Mouse (Mus musculus): ENCODE results near the gene Flvcr1. TPM values are rescaled to one million over a fixed set of nuclear protein-coding genes. Genes with fewer than 3 reads are reported as not detected.
"Not testable (repeated sequence)": the region's sequence is repeated elsewhere in the genome, so short reads cannot be mapped to it uniquely, and the experiment has no call there.

Flvcr1 gene
- polyA plus RNA-seq, 1 experiment from 2014 or later = 12.3 TPM

- no peaks in the 10 kb centered on the region for H3K4me1 ChIP-seq (ENCODE audit: control insufficient read depth, insufficient read depth, low read length)
- H3K9me3 ChIP-seq (ENCODE audit: control insufficient read depth, low read length) = no peaks in the 10 kb centered on the region
- no peaks in the 10 kb centered on the region for H3K27me3 ChIP-seq (ENCODE audit: control insufficient read depth, insufficient read depth, low read length)
- H3K27ac ChIP-seq (ENCODE audit: low read depth, low read length) = no peak overlapping the region
- ATAC-seq (ENCODE audit: low read depth) = no peak
- WGBS = 66% methylated on average over 7 of the region's 7 CpGs
- no peaks in the 10 kb centered on the region for H3K36me3 ChIP-seq (ENCODE audit: control insufficient read depth, insufficient read depth, low read length)
- no peak overlapping the region for H3K4me2 ChIP-seq (ENCODE audit: low read depth, low read length)
- no peak overlapping the region for H3K4me3 ChIP-seq (ENCODE audit: low read depth, low read length)
- no peak overlapping the region for H3K9ac ChIP-seq (replicated peaks; ENCODE audit: low read depth, low read length)
Measured at GRCm38 (mm10) chr1:191046231-191046824, 20.4 kb upstream of the Flvcr1 start.

- Histone ChIP-seq H3K4me3 (ENCODE audit: low read depth, low read length) (no peak overlapping the region), H3K36me3 (ENCODE audit: control insufficient read depth, insufficient read depth, low read length) (no peaks in the 10 kb centered on the region), H3K4me2 (ENCODE audit: low read depth, low read length) (no peak overlapping the region), H3K9ac (replicated peaks; ENCODE audit: low read depth, low read length) (no peak overlapping the region), H3K9me3 (ENCODE audit: control insufficient read depth, low read length) (no peaks in the 10 kb centered on the region), H3K27me3 (ENCODE audit: control insufficient read depth, insufficient read depth, low read length) (no peaks in the 10 kb centered on the region), H3K4me1 (ENCODE audit: control insufficient read depth, insufficient read depth, low read length) (no peaks in the 10 kb centered on the region), H3K27ac (ENCODE audit: low read depth, low read length) (no peak overlapping the region)
- no peak for ATAC-seq (ENCODE audit: low read depth)
- 95% methylated on average over 2 of the region's 2 CpGs for WGBS
Measured at GRCm38 (mm10) chr1:191045264-191045663, 19.3 kb upstream of the Flvcr1 start.

- Histone ChIP-seq H3K9me3 (ENCODE audit: control insufficient read depth, low read length) (no peaks in the 10 kb centered on the region), H3K4me3 (ENCODE audit: low read depth, low read length) (no peak overlapping the region), H3K27ac (ENCODE audit: low read depth, low read length) (no peak overlapping the region), H3K9ac (replicated peaks; ENCODE audit: low read depth, low read length) (no peak overlapping the region), H3K36me3 (ENCODE audit: control insufficient read depth, insufficient read depth, low read length) (no peaks in the 10 kb centered on the region), H3K4me2 (ENCODE audit: low read depth, low read length) (no peak overlapping the region), H3K4me1 (ENCODE audit: control insufficient read depth, insufficient read depth, low read length) (no peaks in the 10 kb centered on the region), H3K27me3 (ENCODE audit: control insufficient read depth, insufficient read depth, low read length) (no peaks in the 10 kb centered on the region)
- WGBS = 84% methylated on average over 3 of the region's 3 CpGs
- no peak for ATAC-seq (ENCODE audit: low read depth)
Measured at GRCm38 (mm10) chr1:191042688-191043087, 16.7 kb upstream of the Flvcr1 start.

- no peak for ATAC-seq (ENCODE audit: low read depth)
- WGBS = 87% methylated on average over 5 of the region's 5 CpGs
- no peak overlapping the region for H3K27ac ChIP-seq (ENCODE audit: low read depth, low read length)
- H3K4me1 ChIP-seq (ENCODE audit: control insufficient read depth, insufficient read depth, low read length) = no peaks in the 10 kb centered on the region
- no peaks in the 10 kb centered on the region for H3K9me3 ChIP-seq (ENCODE audit: control insufficient read depth, low read length)
- no peak overlapping the region for H3K4me3 ChIP-seq (ENCODE audit: low read depth, low read length)
- no peak overlapping the region for H3K4me2 ChIP-seq (ENCODE audit: low read depth, low read length)
- no peaks in the 10 kb centered on the region for H3K27me3 ChIP-seq (ENCODE audit: control insufficient read depth, insufficient read depth, low read length)
- H3K9ac ChIP-seq (replicated peaks; ENCODE audit: low read depth, low read length) = no peak overlapping the region
- no peaks in the 10 kb centered on the region for H3K36me3 ChIP-seq (ENCODE audit: control insufficient read depth, insufficient read depth, low read length)
Measured at GRCm38 (mm10) chr1:191042106-191042505, 16.1 kb upstream of the Flvcr1 start.

GRCm38 (mm10) chr1:191041352-191041751, 15.4 kb upstream of the Flvcr1 start:
- H3K36me3 ChIP-seq (ENCODE audit: control insufficient read depth, insufficient read depth, low read length) = no peaks in the 10 kb centered on the region
- H3K9me3 ChIP-seq (ENCODE audit: control insufficient read depth, low read length) = no peaks in the 10 kb centered on the region
- no peak overlapping the region for H3K4me3 ChIP-seq (ENCODE audit: low read depth, low read length)
- H3K4me2 ChIP-seq (ENCODE audit: low read depth, low read length) = no peak overlapping the region
- no peak overlapping the region for H3K9ac ChIP-seq (replicated peaks; ENCODE audit: low read depth, low read length)
- no peak for ATAC-seq (ENCODE audit: low read depth)
- H3K27ac ChIP-seq (ENCODE audit: low read depth, low read length) = no peak overlapping the region
- no peaks in the 10 kb centered on the region for H3K4me1 ChIP-seq (ENCODE audit: control insufficient read depth, insufficient read depth, low read length)
- no peaks in the 10 kb centered on the region for H3K27me3 ChIP-seq (ENCODE audit: control insufficient read depth, insufficient read depth, low read length)

- Histone ChIP-seq H3K27ac (ENCODE audit: low read depth, low read length) (no peak overlapping the region), H3K4me1 (ENCODE audit: control insufficient read depth, insufficient read depth, low read length) (no peaks in the 10 kb centered on the region), H3K4me2 (ENCODE audit: low read depth, low read length) (no peak overlapping the region), H3K9ac (replicated peaks; ENCODE audit: low read depth, low read length) (no peak overlapping the region), H3K9me3 (ENCODE audit: control insufficient read depth, low read length) (no peaks in the 10 kb centered on the region), H3K27me3 (ENCODE audit: control insufficient read depth, insufficient read depth, low read length) (no peaks in the 10 kb centered on the region), H3K4me3 (ENCODE audit: low read depth, low read length) (no peak overlapping the region), H3K36me3 (ENCODE audit: control insufficient read depth, insufficient read depth, low read length) (no peaks in the 10 kb centered on the region)
- WGBS = 93% methylated on average over 4 of the region's 4 CpGs
- ATAC-seq (ENCODE audit: low read depth) = no peak
Measured at GRCm38 (mm10) chr1:191037999-191038398, 12.0 kb upstream of the Flvcr1 start.

- Histone ChIP-seq H3K4me1 (ENCODE audit: control insufficient read depth, insufficient read depth, low read length) (no peaks in the 10 kb centered on the region), H3K4me3 (ENCODE audit: low read depth, low read length) (no peak within 1 kb of the TSS), H3K9ac (replicated peaks; ENCODE audit: low read depth, low read length) (no peak within 1 kb of the TSS), H3K9me3 (ENCODE audit: control insufficient read depth, low read length) (no peaks in the 10 kb centered on the region), H3K4me2 (ENCODE audit: low read depth, low read length) (no peak within 1 kb of the TSS), H3K27ac (ENCODE audit: low read depth, low read length) (no peak within 1 kb of the TSS), H3K27me3 (ENCODE audit: control insufficient read depth, insufficient read depth, low read length) (no peaks in the 10 kb centered on the region), H3K36me3 (ENCODE audit: control insufficient read depth, insufficient read depth, low read length) (no peaks in the 10 kb centered on the region)
- no peak for ATAC-seq (ENCODE audit: low read depth)
- 82% methylated on average over 6 of the region's 6 CpGs for WGBS
Measured at GRCm38 (mm10) chr1:191036554-191037334, 10.8 kb upstream of the Flvcr1 start, which contains the start of gene Spata45. Gene Spata45 (plus strand): TSS chr1:191036639.

GRCm38 (mm10) chr1:191035649-191036048, 9.7 kb upstream of the Flvcr1 start:
- Histone ChIP-seq H3K36me3 (ENCODE audit: control insufficient read depth, insufficient read depth, low read length) (no peaks in the 10 kb centered on the region), H3K27ac (ENCODE audit: low read depth, low read length) (no peak overlapping the region), H3K9me3 (ENCODE audit: control insufficient read depth, low read length) (no peaks in the 10 kb centered on the region), H3K9ac (replicated peaks; ENCODE audit: low read depth, low read length) (no peak overlapping the region), H3K4me1 (ENCODE audit: control insufficient read depth, insufficient read depth, low read length) (no peaks in the 10 kb centered on the region), H3K4me2 (ENCODE audit: low read depth, low read length) (no peak overlapping the region), H3K4me3 (ENCODE audit: low read depth, low read length) (no peak overlapping the region), H3K27me3 (ENCODE audit: control insufficient read depth, insufficient read depth, low read length) (no peaks in the 10 kb centered on the region)
- ATAC-seq (ENCODE audit: low read depth) = no peak
- 38% methylated on average over 4 of the region's 4 CpGs for WGBS

- H3K27ac ChIP-seq (ENCODE audit: low read depth, low read length); H3K4me2 ChIP-seq (ENCODE audit: low read depth, low read length); ATAC-seq (ENCODE audit: low read depth); H3K9me3 ChIP-seq (ENCODE audit: control insufficient read depth, low read length); H3K4me1 ChIP-seq (ENCODE audit: control insufficient read depth, insufficient read depth, low read length); H3K36me3 ChIP-seq (ENCODE audit: control insufficient read depth, insufficient read depth, low read length); H3K4me3 ChIP-seq (ENCODE audit: low read depth, low read length); H3K9ac ChIP-seq (replicated peaks; ENCODE audit: low read depth, low read length); H3K27me3 ChIP-seq (ENCODE audit: control insufficient read depth, insufficient read depth, low read length): not testable (repeated sequence)
- WGBS = 83% methylated on average over 6 of the region's 6 CpGs
Measured at GRCm38 (mm10) chr1:191030922-191031425, 5.0 kb upstream of the Flvcr1 start.
